Comparison of ENCODE assay signal across 29 mouse cellular contexts in genomic region chr14:61390586-61390985, GRCm38 (mm10). TPM values are rescaled to one million over a fixed set of nuclear protein-coding genes. Genes with fewer than 3 reads are reported as not detected.
DNase-seq lines count a peak whose midpoint lies in the region; ATAC-seq and TF ChIP-seq lines count a peak whose summit lies in the region.
"Had no signal": no experiment of that assay in that cellular context is flagged by ENCODE, and none has a peak within 500 bp of the region (broad histone marks: within the 10 kb centered on the region; RNA-seq: fewer than 3 reads in every experiment).

No protein-coding gene starts in this region.

- H3K4me3 ChIP-seq in heart, embryonic 12.5 days: no peak overlapping the region
- no peak overlapping the region for H3K4me3 ChIP-seq in gastrocnemius, adult 2 months
- H3K4me3 ChIP-seq: embryonic facial prominence, embryonic 10.5 days; embryonic facial prominence, embryonic 13.5 days; erythroblast, embryonic 14.5 days; forebrain, embryonic 12.5 days; forebrain, embryonic 15.5 days; heart, embryonic 15.5 days had no signal

- H3K4me2 ChIP-seq in heart, embryonic 12.5 days: no peak overlapping the region
- H3K4me2 ChIP-seq: embryonic facial prominence, embryonic 13.5 days; forebrain, embryonic 12.5 days; forebrain, embryonic 15.5 days; heart, embryonic 11.5 days; heart, embryonic 15.5 days; hindbrain, embryonic 14.5 days had no signal

- no peaks in the 10 kb centered on the region for H3K9me3 ChIP-seq in heart, embryonic 12.5 days (replicated peaks)
- H3K9me3 ChIP-seq: embryonic facial prominence, embryonic 10.5 days; embryonic facial prominence, embryonic 13.5 days; forebrain, embryonic 12.5 days; forebrain, embryonic 15.5 days; heart, embryonic 15.5 days had no signal

- H3K27ac ChIP-seq in heart, embryonic 12.5 days (ENCODE audit: poor library complexity, severe bottlenecking): no peak overlapping the region
- peak overlapping the region; percentile 84 for H3K27ac ChIP-seq in gastrocnemius, adult 2 months
- H3K27ac ChIP-seq: embryonic facial prominence, embryonic 10.5 days; embryonic facial prominence, embryonic 13.5 days; forebrain, embryonic 12.5 days; forebrain, embryonic 15.5 days; heart, embryonic 15.5 days; hindbrain, embryonic 14.5 days; hindbrain, postnatal 0 days had no signal

- TF ChIP-seq CTCF in gastrocnemius, adult 2 months (IDR thresholded peaks at IDR 0.05): no peak

- intact Hi-C loops in gastrocnemius, adult 2 months (cut with DNase I): loop anchor here (5.0 kb wide), 1 partner anchor 47 kb away; the partner anchor contains the start of gene Kpna3
- intact Hi-C loops in gastrocnemius, postnatal 14 days (cut with DNase I; ENCODE audit: low total_unique reads): no loop called here
- intact Hi-C loops in left cerebral cortex, postnatal 10 days (cut with DNase I): loop anchor here (10.0 kb wide), 1 partner anchor 154 kb away; no protein-coding TSS in a partner anchor

- peaks cover 22% of the 10 kb centered on the region for H3K36me3 ChIP-seq in heart, embryonic 12.5 days

- 66% methylated on average over 3 of the region's 3 CpGs for WGBS in heart, embryonic 12.5 days

- 0 out of 2 replicates have a peak, but pooled peaks cover 5% of the 10 kb centered on the region for H3K4me1 ChIP-seq in heart, embryonic 12.5 days (replicated peaks)
- H3K4me1 ChIP-seq: embryonic facial prominence, embryonic 10.5 days; embryonic facial prominence, embryonic 13.5 days; forebrain, embryonic 12.5 days; forebrain, embryonic 15.5 days had no signal

- H3K9ac ChIP-seq in heart, embryonic 12.5 days: no peak overlapping the region
- H3K9ac ChIP-seq: embryonic facial prominence, embryonic 13.5 days; forebrain, embryonic 12.5 days; forebrain, embryonic 15.5 days; heart, embryonic 15.5 days; hindbrain, embryonic 14.5 days had no signal

- H3K27me3 ChIP-seq in heart, embryonic 12.5 days (replicated peaks): no peaks in the 10 kb centered on the region
- H3K27me3 ChIP-seq: embryonic facial prominence, embryonic 13.5 days; forebrain, embryonic 12.5 days; forebrain, embryonic 15.5 days; heart, embryonic 15.5 days had no signal

- DNase-seq in gastrocnemius, adult 18-20 months (ENCODE audit: low spot score): peak; percentile 86
- no peak for DNase-seq in gastrocnemius, postnatal 4 days (ENCODE audit: low spot score in 2 of 2)
- peak; percentile 21 for DNase-seq in heart, adult 8-10 months (ENCODE audit: low spot score)
- DNase-seq in gastrocnemius, adult 2 months: peak; percentile 67
- peak; percentile 10 for DNase-seq in gastrocnemius, postnatal 14 days
- no peak for DNase-seq in left cerebral cortex, postnatal 10 days (ENCODE audit: extremely low spot score in 1 of 2, low spot score in 2 of 2)
- no peak for DNase-seq in urinary bladder, postnatal 25 days (ENCODE audit: low spot score)
- DNase-seq: adrenal gland, adult 8-10 months; adrenal gland, postnatal 25 days; cerebellum, adult 11-12 months; cerebellum, adult 8-10 months; cerebellum, postnatal 10 days; cerebellum, postnatal 36 days; embryo, embryonic 11 days; heart, postnatal 10 days; heart, postnatal 36 days had no signal

- no peak for ATAC-seq in heart, embryonic 12.5 days (ENCODE audit: insufficient number of reproducible peaks, low FRiP score)
- ATAC-seq: activated CD4-positive, CD25-positive, alpha-beta regulatory T cell, adult 4 months; forebrain, embryonic 15.5 days; hindbrain, postnatal 0 days; inflammation-experienced regulatory T-cells, adult 6 months; intestine, embryonic 16.5 days had no signal

RNA-seq across cellular contexts. Expression of gene Ebpl, which starts 30.3 kb away (rescaled TPM):
- 1 to 10 TPM; 1.1 to 1.3 TPM for total RNA-seq in gastrocnemius, adult 18-20 months (2021)
- 1 to 10 TPM; 4.1 to 4.2 TPM for total RNA-seq in gastrocnemius, postnatal 4 days (2021)
- 1 to 10 TPM; 1.3 to 1.6 (median 1.4) TPM for total RNA-seq in heart, adult 8-10 months (2022)
- polyA plus RNA-seq in heart, embryonic 12.5 days (2016; fragmentation: Nextera tagmentation; extraction: Ambion mirVana): 6.1 TPM in 2 replicates
- total RNA-seq in gastrocnemius, adult 2 months (2021): 1 to 10 TPM; 1.1 to 1.2 TPM
- total RNA-seq in gastrocnemius, postnatal 14 days (2021): 1 to 10 TPM; 1.8 to 1.9 TPM
- 1 to 10 TPM; 5.4 to 6.4 TPM for total RNA-seq in left cerebral cortex, postnatal 10 days (2021)

RNA-seq across cellular contexts. Expression of gene Kpna3, which starts 49.1 kb away (rescaled TPM):
- 100 to 1,000 TPM; 122 TPM for total RNA-seq in gastrocnemius, adult 18-20 months (2021)
- total RNA-seq in gastrocnemius, postnatal 4 days (2021): 10 to 100 TPM; 73.7 to 78.7 TPM
- total RNA-seq in heart, adult 8-10 months (2022): 10 to 100 TPM; 51.4 to 63.7 (median 59.9) TPM
- polyA plus RNA-seq in heart, embryonic 12.5 days (2016; fragmentation: Nextera tagmentation; extraction: Ambion mirVana): 40.2 TPM in 2 replicates
- 100 to 1,000 TPM; 111 to 118 TPM for total RNA-seq in gastrocnemius, adult 2 months (2021)
- total RNA-seq in gastrocnemius, postnatal 14 days (2021): 10 to 100 TPM; 71.0 to 78.0 TPM
- total RNA-seq in left cerebral cortex, postnatal 10 days (2021): 10 to 100 TPM; 86.5 to 91.3 TPM

Comparison
In these comparisons a context has a peak if more than half of its experiments do, and no peak if none do; other contexts are left out.
1. DNase-seq: peak in gastrocnemius, adult 18-20 months (single experiment), heart, adult 8-10 months (single experiment), gastrocnemius, adult 2 months (single experiment) and gastrocnemius, postnatal 14 days (single experiment); none in gastrocnemius, postnatal 4 days (0 of 2), left cerebral cortex, postnatal 10 days (0 of 2) and urinary bladder, postnatal 25 days (single experiment).